8 mouse cellular contexts compared by ENCODE assay signal in genomic region chr9:24503858-24504219, GRCm38 (mm10). TPM values are rescaled to one million over a fixed set of nuclear protein-coding genes. Genes with fewer than 3 reads are reported as not detected.
DNase-seq lines count a peak whose midpoint lies in the region; ATAC-seq and TF ChIP-seq lines count a peak whose summit lies in the region.

No protein-coding gene starts in this region.

- ATAC-seq in forebrain, postnatal 0 days: no peak
- ATAC-seq in liver, embryonic 11.5 days (replicated peaks; ENCODE audit: low FRiP score): no peak

- H3K36me3 ChIP-seq in forebrain, postnatal 0 days (ENCODE audit: insufficient read depth): no peaks in the 10 kb centered on the region
- peaks cover 2% of the 10 kb centered on the region; the same call in 1 of the 2 replicates for H3K36me3 ChIP-seq in liver, embryonic 11.5 days (ENCODE audit: control insufficient read depth, insufficient read depth, low read length)
- no peaks in the 10 kb centered on the region for H3K36me3 ChIP-seq in small intestine, adult 2 months (ENCODE audit: control insufficient read depth, insufficient read depth, low read length)

- peak; percentile 24 to 39 for DNase-seq in heart, adult 9 months (ENCODE audit: low spot score in 2 of 2)
- no peak for DNase-seq in heart, postnatal 14 days
- peak; percentile 29 for DNase-seq in R1 (ENCODE audit: low read depth, low spot score)
- DNase-seq in forebrain, postnatal 0 days: peak; percentile 59
- DNase-seq in liver, embryonic 11.5 days (ENCODE audit: low spot score): no peak
- DNase-seq in gastrocnemius, postnatal 14 days: no peak
- DNase-seq in yolk sac, embryonic 10.5 days (ENCODE audit: low spot score): no peak

- intact Hi-C loops in heart, postnatal 14 days (cut with DNase I): no loop called here
- intact Hi-C loops in gastrocnemius, postnatal 14 days (cut with DNase I; ENCODE audit: low total_unique reads): no loop called here

- peaks cover 4% of the 10 kb centered on the region; the same call in 1 of the 2 replicates for H3K4me1 ChIP-seq in forebrain, postnatal 0 days (ENCODE audit: insufficient read depth)
- H3K4me1 ChIP-seq in liver, embryonic 11.5 days (replicated peaks; ENCODE audit: control insufficient read depth, insufficient read depth, low read length): peaks cover 26% of the 10 kb centered on the region
- H3K4me1 ChIP-seq in small intestine, adult 2 months (ENCODE audit: control insufficient read depth, insufficient read depth, insufficient read length, low read length): peaks cover 2% of the 10 kb centered on the region

- 2% methylated on average over 5 of the region's 5 CpGs for WGBS in forebrain, postnatal 0 days
- 17% methylated on average over 5 of the region's 5 CpGs for WGBS in liver, embryonic 11.5 days
- WGBS in small intestine, adult 2 months: 1% methylated on average over 5 of the region's 5 CpGs

- no peaks in the 10 kb centered on the region for H3K27me3 ChIP-seq in forebrain, postnatal 0 days (ENCODE audit: insufficient read depth, low read length)
- H3K27me3 ChIP-seq in liver, embryonic 11.5 days (replicated peaks; ENCODE audit: control insufficient read depth, insufficient read depth, low read length): no peaks in the 10 kb centered on the region
- H3K27me3 ChIP-seq in small intestine, adult 2 months (ENCODE audit: control insufficient read depth, insufficient read depth, low read length): no peaks in the 10 kb centered on the region; the same call in 1 of the 2 replicates

- no peaks in the 10 kb centered on the region for H3K9me3 ChIP-seq in forebrain, postnatal 0 days (ENCODE audit: low read length)
- no peaks in the 10 kb centered on the region for H3K9me3 ChIP-seq in liver, embryonic 11.5 days (ENCODE audit: control insufficient read depth, low read length)

- H3K4me3 ChIP-seq in forebrain, postnatal 0 days (ENCODE audit: low read depth, low read length): peak overlapping the region; percentile 87
- H3K4me3 ChIP-seq in liver, embryonic 11.5 days (ENCODE audit: low read depth, low read length): peak overlapping the region; percentile 88
- H3K4me3 ChIP-seq in small intestine, adult 2 months (ENCODE audit: low read depth, low read length): peak overlapping the region; percentile 97; the same call in 1 of the 2 replicates

- peak overlapping the region; percentile 77 for H3K4me2 ChIP-seq in forebrain, postnatal 0 days (ENCODE audit: low read depth)
- peak overlapping the region; percentile 62 for H3K4me2 ChIP-seq in liver, embryonic 11.5 days

- peak overlapping the region; percentile 81 for H3K27ac ChIP-seq in forebrain, postnatal 0 days (ENCODE audit: low read depth, low read length)
- H3K27ac ChIP-seq in liver, embryonic 11.5 days (ENCODE audit: low read depth, low read length): no peak overlapping the region
- H3K27ac ChIP-seq in small intestine, adult 2 months (ENCODE audit: insufficient read depth, low read depth, low read length): peak overlapping the region; percentile 76

- TF ChIP-seq POLR2A in small intestine, adult 2 months (IDR thresholded peaks at IDR 0.05; ENCODE audit: low read depth, low read length): no peak

- TF ChIP-seq CTCF in forebrain, postnatal 0 days (IDR thresholded peaks at IDR 0.05; ENCODE audit: low read depth): no peak
- TF ChIP-seq CTCF in small intestine, adult 2 months (IDR thresholded peaks at IDR 0.05; ENCODE audit: extremely low read depth, insufficient read length, insufficient replicate concordance, low read depth, low read length): no peak

- H3K9ac ChIP-seq in forebrain, postnatal 0 days: peak overlapping the region; percentile 66; the same call in 1 of the 2 replicates
- H3K9ac ChIP-seq in liver, embryonic 11.5 days (ENCODE audit: low read depth, low read length): peak overlapping the region; percentile 96

RNA-seq across cellular contexts. Expression of gene Dpy19l1, which starts 0.9 kb away (rescaled TPM):
- total RNA-seq in heart, postnatal 14 days (2021): 10 to 100 TPM; 11.6 to 12.9 TPM
- total RNA-seq in forebrain, postnatal 0 days (2014; rRNA removed): 53.1 and 71.5 TPM in 2 replicates
- 18.7 and 20.1 TPM in 2 replicates for polyA plus RNA-seq in forebrain, postnatal 0 days (2015; fragmentation: Nextera tagmentation; extraction: Ambion mirVana)
- polyA plus RNA-seq in liver, embryonic 11.5 days (2014; fragmentation: Nextera tagmentation; extraction: Ambion mirVana): 23.5 and 26.0 TPM in 2 replicates
- 1.5 and 1.6 TPM in 2 replicates for polyA plus RNA-seq in small intestine, adult 2 months (2012; rRNA removed)
- total RNA-seq in gastrocnemius, postnatal 14 days (2021): 10 to 100 TPM in 1 of 2 experiments, 1 to 10 TPM in 1; 9.2 to 10.9 TPM

Comparison
In these comparisons a context has a peak if more than half of its experiments do, and no peak if none do; other contexts are left out.
1. DNase-seq: peak in heart, adult 9 months (2 of 2), R1 (single experiment) and forebrain, postnatal 0 days (single experiment); none in heart, postnatal 14 days (0 of 2), liver, embryonic 11.5 days (single experiment), gastrocnemius, postnatal 14 days (single experiment) and yolk sac, embryonic 10.5 days (single experiment).
2. Peak in every context shown above with its lines, with median percentiles within 50 percentile points of each other: H3K4me3 ChIP-seq.